Mouse (Mus musculus): ENCODE results near the gene Spocd1. TPM values are rescaled to one million over a fixed set of nuclear protein-coding genes. Genes with fewer than 3 reads are reported as not detected.

Spocd1 gene
- total RNA-seq, 2 experiments from 2014 or later = not detected

- no peak for ATAC-seq (replicated peaks; ENCODE audit: low FRiP score, poor library complexity, severe bottlenecking)
These were observed 12.9 kb upstream of the Spocd1 start for GRCm38 (mm10) chr4:129916159-129916558.

GRCm38 (mm10) chr4:129917016-129917603, 11.9 kb upstream of the Spocd1 start:
- no peak for ATAC-seq (replicated peaks; ENCODE audit: low FRiP score, poor library complexity, severe bottlenecking)

- ATAC-seq (replicated peaks; ENCODE audit: low FRiP score, poor library complexity, severe bottlenecking) = no peak
These were observed 10.6 kb upstream of the Spocd1 start for GRCm38 (mm10) chr4:129918464-129918863.

- ATAC-seq (replicated peaks; ENCODE audit: low FRiP score, poor library complexity, severe bottlenecking) = no peak
These were observed 10.1 kb upstream of the Spocd1 start for GRCm38 (mm10) chr4:129918901-129919300.

- ATAC-seq (replicated peaks; ENCODE audit: low FRiP score, poor library complexity, severe bottlenecking) = no peak
These were observed 8.3 kb upstream of the Spocd1 start for GRCm38 (mm10) chr4:129920542-129921313.

GRCm38 (mm10) chr4:129921314-129921587, 7.8 kb upstream of the Spocd1 start:
- ATAC-seq (replicated peaks; ENCODE audit: low FRiP score, poor library complexity, severe bottlenecking) = no peak

GRCm38 (mm10) chr4:129924143-129924542, 4.9 kb upstream of the Spocd1 start:
- no peak for ATAC-seq (replicated peaks; ENCODE audit: low FRiP score, poor library complexity, severe bottlenecking)

GRCm38 (mm10) chr4:129924694-129925093, 4.4 kb upstream of the Spocd1 start:
- ATAC-seq (replicated peaks; ENCODE audit: low FRiP score, poor library complexity, severe bottlenecking) = no peak

- ATAC-seq (replicated peaks; ENCODE audit: low FRiP score, poor library complexity, severe bottlenecking) = no peak
These were observed 2.5 kb upstream of the Spocd1 start for GRCm38 (mm10) chr4:129926544-129926943.

- ATAC-seq (replicated peaks; ENCODE audit: low FRiP score, poor library complexity, severe bottlenecking) = no peak
These were observed 2.0 kb upstream of the Spocd1 start for GRCm38 (mm10) chr4:129927091-129927490.

- ATAC-seq (replicated peaks; ENCODE audit: low FRiP score, poor library complexity, severe bottlenecking) = peak; percentile 59; the same call in 1 of the 2 replicates
These were observed 811 bp upstream of the Spocd1 start for GRCm38 (mm10) chr4:129928124-129928751.

- no peak for ATAC-seq (replicated peaks; ENCODE audit: low FRiP score, poor library complexity, severe bottlenecking)
These were observed 4.6 kb downstream of the Spocd1 start for GRCm38 (mm10) chr4:129933696-129934095.

GRCm38 (mm10) chr4:129934177-129934855, 5.3 kb downstream of the Spocd1 start:
- ATAC-seq (replicated peaks; ENCODE audit: low FRiP score, poor library complexity, severe bottlenecking) = no peak

GRCm38 (mm10) chr4:129951359-129951821, 22.3 kb downstream of the Spocd1 start:
- ATAC-seq (replicated peaks; ENCODE audit: low FRiP score, poor library complexity, severe bottlenecking) = no peak

GRCm38 (mm10) chr4:129952241-129952810, 23.3 kb downstream of the Spocd1 start:
- no peak for ATAC-seq (replicated peaks; ENCODE audit: low FRiP score, poor library complexity, severe bottlenecking)

- no peak for ATAC-seq (replicated peaks; ENCODE audit: low FRiP score, poor library complexity, severe bottlenecking)
These were observed 25.5 kb downstream of the Spocd1 start for GRCm38 (mm10) chr4:129954527-129954926.

- ATAC-seq (replicated peaks; ENCODE audit: low FRiP score, poor library complexity, severe bottlenecking) = no peak
These were observed 31.3 kb downstream of the Spocd1 start for GRCm38 (mm10) chr4:129960180-129960944.

- no peak for ATAC-seq (replicated peaks; ENCODE audit: low FRiP score, poor library complexity, severe bottlenecking)
These were observed 36.2 kb downstream of the Spocd1 start for GRCm38 (mm10) chr4:129965294-129965693.

- ATAC-seq (replicated peaks; ENCODE audit: low FRiP score, poor library complexity, severe bottlenecking) = no peak
These were observed 37.2 kb downstream of the Spocd1 start for GRCm38 (mm10) chr4:129966201-129966600.
